Comparison of ENCODE assay signal across 9 mouse cellular contexts in the genomic region with DNA sequence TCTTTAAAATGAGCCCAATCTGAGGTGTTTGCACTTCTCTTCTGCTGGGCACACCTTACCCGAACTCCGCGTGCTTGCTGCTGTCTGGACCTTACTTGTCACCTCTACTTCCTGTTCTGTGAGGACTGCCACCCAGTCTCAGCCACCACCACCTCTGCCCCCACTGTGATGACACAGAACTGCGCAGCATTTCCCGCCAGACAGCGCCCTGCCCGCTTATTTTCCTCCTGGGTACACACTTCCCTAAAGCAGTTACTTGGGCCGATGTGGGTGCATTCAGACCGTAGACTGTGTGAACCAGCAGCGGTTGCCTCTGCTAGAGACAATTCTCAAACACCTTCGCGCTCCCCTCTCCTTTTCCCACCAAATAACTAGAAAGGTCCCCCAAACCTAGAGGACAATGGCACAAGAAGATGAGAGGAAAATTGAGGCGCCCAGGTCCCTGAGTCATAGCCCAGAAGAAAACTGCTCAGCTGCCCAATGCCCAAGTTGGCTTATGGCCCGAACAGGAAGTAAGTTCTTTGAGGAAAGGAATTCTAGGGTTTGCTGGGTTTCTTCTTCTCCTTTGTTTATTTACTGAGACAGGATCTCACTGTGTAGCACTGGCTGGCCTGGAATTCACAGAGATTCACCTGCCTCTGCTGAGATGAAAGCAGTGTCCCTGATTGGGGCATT. TPM values are rescaled to one million over a fixed set of nuclear protein-coding genes. Genes with fewer than 3 reads are reported as not detected.
DNase-seq lines count a peak whose midpoint lies in the region; ATAC-seq lines count a peak whose summit lies in the region.
"Had no signal": no experiment of that assay in that cellular context is flagged by ENCODE, and none has a peak within 500 bp of the region (broad histone marks: within the 10 kb centered on the region; RNA-seq: fewer than 3 reads in every experiment).

No protein-coding gene starts in this region.

- H3K4me1 ChIP-seq in hindbrain, embryonic 13.5 days (replicated peaks), result no peaks in the 10 kb centered on the region
- H3K4me1 ChIP-seq: neural tube, embryonic 13.5 days had no signal

- H3K27ac ChIP-seq in hindbrain, embryonic 13.5 days, result no peak overlapping the region
- H3K27ac ChIP-seq: neural tube, embryonic 13.5 days had no signal

- no peaks in the 10 kb centered on the region for H3K27me3 ChIP-seq in hindbrain, embryonic 13.5 days
- H3K27me3 ChIP-seq: neural tube, embryonic 13.5 days had no signal

- H3K9ac ChIP-seq in hindbrain, embryonic 13.5 days, result no peak overlapping the region
- H3K9ac ChIP-seq: neural tube, embryonic 13.5 days had no signal

- WGBS in hindbrain, embryonic 13.5 days, result 85% methylated on average over 14 of the region's 14 CpGs

- peak; percentile 92 for DNase-seq in A20 (ENCODE audit: low read depth, low spot score)
- DNase-seq in heart, postnatal 4 days, result peak; percentile 18
- DNase-seq in embryo, embryonic 10 days (ENCODE audit: low spot score), result no peak
- DNase-seq in left cerebral cortex, adult 8-10 months (ENCODE audit: low spot score in 2 of 2), result no peak
- no peak for DNase-seq in cerebellum, adult 9-11 months

- H3K36me3 ChIP-seq in hindbrain, embryonic 13.5 days, result no peaks in the 10 kb centered on the region
- H3K36me3 ChIP-seq: neural tube, embryonic 13.5 days had no signal

- peak; percentile 95 for ATAC-seq in activated CD4-positive, CD25-positive, alpha-beta regulatory T cell, adult 4 months
- peak; percentile 98 for ATAC-seq in megakaryocyte progenitor cell, adult 5-6 weeks (replicated peaks; ENCODE audit: poor library complexity)
- ATAC-seq in hindbrain, embryonic 13.5 days (ENCODE audit: low FRiP score), result no peak

- no peak overlapping the region for H3K4me2 ChIP-seq in hindbrain, embryonic 13.5 days
- H3K4me2 ChIP-seq: neural tube, embryonic 13.5 days had no signal

- H3K9me3 ChIP-seq in hindbrain, embryonic 13.5 days, result no peaks in the 10 kb centered on the region
- H3K9me3 ChIP-seq: neural tube, embryonic 13.5 days had no signal

- H3K4me3 ChIP-seq in hindbrain, embryonic 13.5 days, result no peak overlapping the region
- H3K4me3 ChIP-seq: neural tube, embryonic 13.5 days had no signal

RNA-seq across cellular contexts. Expression of gene Gm20403, which starts 12.8 kb away (rescaled TPM):
- polyA plus RNA-seq in activated CD4-positive, CD25-positive, alpha-beta regulatory T cell, adult 4 months (2017; shearing (Covaris generic)), result not detected
- total RNA-seq in heart, postnatal 4 days (2021), result not detected
- total RNA-seq in megakaryocyte progenitor cell, adult 5-6 weeks (2015), result not detected in 2 replicates
- not detected in 2 replicates for total RNA-seq in megakaryocyte progenitor cell, adult 5-6 weeks (2017)
- total RNA-seq in left cerebral cortex, adult 8-10 months (2022), result not detected
- not detected in 2 replicates for polyA plus RNA-seq in hindbrain, embryonic 13.5 days (2015; fragmentation: Nextera tagmentation; extraction: Ambion mirVana)
- polyA plus RNA-seq: neural tube, embryonic 13.5 days had no signal

RNA-seq across cellular contexts. Expression of gene Baz1a, which starts 15.0 kb away (rescaled TPM):
- polyA plus RNA-seq in activated CD4-positive, CD25-positive, alpha-beta regulatory T cell, adult 4 months (2017; shearing (Covaris generic)), result 10 to 100 TPM; 32.7 to 38.6 TPM
- total RNA-seq in heart, postnatal 4 days (2021), result 10 to 100 TPM; 15.0 to 16.5 TPM
- total RNA-seq in megakaryocyte progenitor cell, adult 5-6 weeks (2015), result 367 and 372 TPM in 2 replicates
- total RNA-seq in megakaryocyte progenitor cell, adult 5-6 weeks (2017), result 151 and 171 TPM in 2 replicates
- 1 to 10 TPM; 1.6 to 4.2 (median 3.4) TPM for total RNA-seq in left cerebral cortex, adult 8-10 months (2022)
- 11.4 and 12.8 TPM in 2 replicates for polyA plus RNA-seq in hindbrain, embryonic 13.5 days (2015; fragmentation: Nextera tagmentation; extraction: Ambion mirVana)

Comparison
In these comparisons a context has a peak if more than half of its experiments do, and no peak if none do; other contexts are left out.
1. DNase-seq: peak in A20 (single experiment) and heart, postnatal 4 days (single experiment); none in embryo, embryonic 10 days (single experiment), left cerebral cortex, adult 8-10 months (0 of 2) and cerebellum, adult 9-11 months (single experiment).
2. RNA of gene Baz1a, which starts 15.0 kb away (total RNA-seq): 151 to 372 TPM in megakaryocyte progenitor cell, adult 5-6 weeks; 15.0 to 16.5 TPM in heart, postnatal 4 days and 1.6 to 4.2 TPM in left cerebral cortex, adult 8-10 months; every median in the first group is over 4 times any median in the second.